Mouse (Mus musculus) embryo, embryonic 9.5 days (tissue): Measurements from ENCODE around the gene Acox3.
A peak's percentile ranks its signal among the peaks of the same experiment; 100 is the strongest.

Source experiments
- DNase-seq: peaks from one replicate; pipeline ENCODE4 v3.0.0-alpha.2; 2017; ENCODE audit errors: extremely low spot score

The Acox3 gene

GRCm38 (mm10) chr5:35648230-35648629 is 65.4 kb downstream of the Acox3 start:
- DNase-seq = no peak

GRCm38 (mm10) chr5:35652319-35652718 is 69.5 kb downstream of the Acox3 start:
- no peak for DNase-seq

GRCm38 (mm10) chr5:35652872-35653271 is 70.0 kb downstream of the Acox3 start:
- DNase-seq = no peak

- peak; percentile 12 for DNase-seq
Observed at GRCm38 (mm10) chr5:35653743-35654395, 71.0 kb downstream of the Acox3 start.

GRCm38 (mm10) chr5:35655753-35656485 is 73.1 kb downstream of the Acox3 start:
- DNase-seq = no peak

- DNase-seq = no peak
Observed at GRCm38 (mm10) chr5:35659503-35659902, 76.7 kb downstream of the Acox3 start.

- DNase-seq = no peak
Observed at GRCm38 (mm10) chr5:35661210-35661609, 78.4 kb downstream of the Acox3 start.

GRCm38 (mm10) chr5:35662021-35662545 is 79.2 kb downstream of the Acox3 start:
- no peak for DNase-seq
